ENCODE assay signal across 15 mouse cellular contexts in the genomic region with DNA sequence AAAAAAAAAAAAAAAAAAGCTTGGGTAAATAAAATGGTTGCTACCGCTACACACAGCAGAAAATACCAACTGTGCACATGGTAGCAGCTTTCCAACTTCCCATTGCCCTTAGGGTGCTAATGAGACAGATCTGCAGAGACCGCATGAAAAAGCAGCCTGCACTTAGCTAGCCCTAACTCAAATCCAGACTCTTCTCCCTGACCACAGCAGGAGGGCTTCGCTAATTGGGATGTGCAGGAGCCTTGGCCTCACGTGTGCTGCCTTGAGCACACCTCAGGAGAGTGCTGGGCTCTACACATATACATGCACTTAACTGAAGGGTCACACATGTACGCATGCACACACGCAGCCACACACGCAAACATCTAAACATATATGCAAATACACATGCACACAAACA.
DNase-seq lines count a peak whose midpoint lies in the region; ATAC-seq and TF ChIP-seq lines count a peak whose summit lies in the region.
"Had no signal": no experiment of that assay in that cellular context is flagged by ENCODE, and none has a peak within 500 bp of the region (broad histone marks: within the 10 kb centered on the region; RNA-seq: fewer than 3 reads in every experiment).

No protein-coding gene starts in this region.

- DNase-seq in R1 (ENCODE audit: low read depth, low spot score): peak; percentile 46
- no peak for DNase-seq in urinary bladder, postnatal 14 days (ENCODE audit: low spot score)
- DNase-seq in spleen, postnatal 36 days (ENCODE audit: low spot score in 2 of 2): no peak
- DNase-seq in right cerebral cortex, postnatal 36 days (ENCODE audit: low spot score in 2 of 2): no peak
- DNase-seq in left cerebral cortex, adult 2 months (ENCODE audit: extremely low spot score in 1 of 2, low spot score in 2 of 2): no peak
- DNase-seq: adrenal gland, postnatal 36 days; gastrocnemius, postnatal 25 days; kidney, postnatal 36 days; layer of hippocampus, postnatal 36 days had no signal

- H3K36me3 ChIP-seq in forebrain, embryonic 13.5 days (ENCODE audit: poor library complexity, severe bottlenecking): no peaks in the 10 kb centered on the region
- no peaks in the 10 kb centered on the region for H3K36me3 ChIP-seq in hindbrain, embryonic 16.5 days (ENCODE audit: control insufficient read depth, insufficient read depth, low read length)
- H3K36me3 ChIP-seq in midbrain, embryonic 16.5 days (ENCODE audit: control insufficient read depth, insufficient read depth, low read length): no peaks in the 10 kb centered on the region
- H3K36me3 ChIP-seq: stomach, embryonic 15.5 days had no signal

- H3K4me2 ChIP-seq in forebrain, embryonic 13.5 days: peak overlapping the region; percentile 26
- H3K4me2 ChIP-seq in hindbrain, embryonic 16.5 days (ENCODE audit: low read length): no peak overlapping the region
- H3K4me2 ChIP-seq in midbrain, embryonic 16.5 days (ENCODE audit: low read length): peak overlapping the region; percentile 34
- H3K4me2 ChIP-seq: stomach, embryonic 15.5 days had no signal

- peak overlapping the region; percentile 83 for H3K27ac ChIP-seq in forebrain, embryonic 13.5 days
- peak overlapping the region; percentile 63 for H3K27ac ChIP-seq in hindbrain, embryonic 16.5 days (ENCODE audit: low read depth, low read length)
- peak overlapping the region; percentile 71 for H3K27ac ChIP-seq in midbrain, embryonic 16.5 days (ENCODE audit: low read length)
- no peak overlapping the region for H3K27ac ChIP-seq in left cerebral cortex, adult 2 months
- H3K27ac ChIP-seq: stomach, embryonic 15.5 days had no signal

- peak overlapping the region; percentile 40; the same call in 1 of the 2 replicates for H3K9ac ChIP-seq in forebrain, embryonic 13.5 days
- H3K9ac ChIP-seq in hindbrain, embryonic 16.5 days (ENCODE audit: low read depth, low read length): peak overlapping the region; percentile 41; the same call in 1 of the 2 replicates
- peak overlapping the region; percentile 35; the same call in 1 of the 2 replicates for H3K9ac ChIP-seq in midbrain, embryonic 16.5 days (ENCODE audit: low read depth, low read length)
- H3K9ac ChIP-seq: stomach, embryonic 15.5 days had no signal

- peak; percentile 57; the same call in 1 of the 2 replicates for ATAC-seq in forebrain, embryonic 13.5 days
- ATAC-seq in hindbrain, embryonic 16.5 days: peak; percentile 66
- peak; percentile 67 for ATAC-seq in midbrain, embryonic 16.5 days
- ATAC-seq: intestine, postnatal 0 days had no signal

- H3K4me3 ChIP-seq in forebrain, embryonic 13.5 days: no peak overlapping the region
- no peak overlapping the region for H3K4me3 ChIP-seq in hindbrain, embryonic 16.5 days (ENCODE audit: low read length)
- no peak overlapping the region for H3K4me3 ChIP-seq in midbrain, embryonic 16.5 days (ENCODE audit: low read depth, low read length)
- no peak overlapping the region for H3K4me3 ChIP-seq in left cerebral cortex, adult 2 months
- H3K4me3 ChIP-seq: megakaryocyte, embryonic 14.5 days; stomach, embryonic 15.5 days had no signal

- WGBS in forebrain, embryonic 13.5 days: 11% methylated on average over 7 of the region's 7 CpGs
- 44% methylated on average over 7 of the region's 7 CpGs for WGBS in hindbrain, embryonic 16.5 days
- 11% methylated on average over 7 of the region's 7 CpGs for WGBS in midbrain, embryonic 16.5 days

- H3K27me3 ChIP-seq in forebrain, embryonic 13.5 days: no peaks in the 10 kb centered on the region
- no peaks in the 10 kb centered on the region for H3K27me3 ChIP-seq in hindbrain, embryonic 16.5 days (replicated peaks; ENCODE audit: control insufficient read depth, insufficient read depth, low read length)
- no peaks in the 10 kb centered on the region for H3K27me3 ChIP-seq in midbrain, embryonic 16.5 days (ENCODE audit: control insufficient read depth, insufficient read depth, low read depth, low read length)
- H3K27me3 ChIP-seq: stomach, embryonic 15.5 days had no signal

- no peak for TF ChIP-seq CTCF in left cerebral cortex, adult 2 months (IDR thresholded peaks at IDR 0.05)

- no peaks in the 10 kb centered on the region for H3K9me3 ChIP-seq in forebrain, embryonic 13.5 days (replicated peaks)
- no peaks in the 10 kb centered on the region for H3K9me3 ChIP-seq in hindbrain, embryonic 16.5 days (ENCODE audit: control insufficient read depth, low read length)
- H3K9me3 ChIP-seq in midbrain, embryonic 16.5 days (replicated peaks; ENCODE audit: control insufficient read depth, low read length, poor library complexity, severe bottlenecking): no peaks in the 10 kb centered on the region
- H3K9me3 ChIP-seq: megakaryocyte, embryonic 14.5 days; stomach, embryonic 15.5 days had no signal

- intact Hi-C loops in left cerebral cortex, adult 2 months (cut with DNase I): no loop called here

- peaks cover 62% of the 10 kb centered on the region for H3K4me1 ChIP-seq in forebrain, embryonic 13.5 days
- peaks cover 27% of the 10 kb centered on the region for H3K4me1 ChIP-seq in hindbrain, embryonic 16.5 days (ENCODE audit: control insufficient read depth, insufficient read depth, low read depth, low read length)
- H3K4me1 ChIP-seq in midbrain, embryonic 16.5 days (ENCODE audit: control insufficient read depth, insufficient read depth, low read length): peaks cover 34% of the 10 kb centered on the region
- H3K4me1 ChIP-seq: megakaryocyte, embryonic 14.5 days had no signal
